Mouse (Mus musculus): ENCODE results near the gene Fam172a.
"Not testable (repeated sequence)": the region's sequence is repeated elsewhere in the genome, so short reads cannot be mapped to it uniquely, and the experiment has no call there.

The Fam172a gene

GRCm38 (mm10) chr13:77701733-77702132, at the start of gene Fam172a:
Gene Fam172a, plus strand, starts transcription at chr13:77702033.
- not testable (repeated sequence) for DNase-seq (ENCODE audit: low spot score in 2 of 2)

- DNase-seq (ENCODE audit: low spot score in 2 of 2), result no peak
Measured at GRCm38 (mm10) chr13:77688651-77689050, 13.2 kb upstream of the Fam172a start.

GRCm38 (mm10) chr13:77708514-77709013, 6.7 kb downstream of the Fam172a start:
- DNase-seq (ENCODE audit: low spot score in 2 of 2), result peak; percentile 89 to 95

GRCm38 (mm10) chr13:77717499-77717898, 15.7 kb downstream of the Fam172a start:
- DNase-seq (ENCODE audit: low spot score in 2 of 2), result no peak

GRCm38 (mm10) chr13:77742822-77743221, 41.0 kb downstream of the Fam172a start:
- no peak for DNase-seq (ENCODE audit: low spot score in 2 of 2)

GRCm38 (mm10) chr13:77777606-77778005, 75.8 kb downstream of the Fam172a start:
- DNase-seq (ENCODE audit: low spot score in 2 of 2), result no peak

GRCm38 (mm10) chr13:77807341-77807740, 105.5 kb downstream of the Fam172a start:
- DNase-seq (ENCODE audit: low spot score in 2 of 2), result not testable (repeated sequence)

GRCm38 (mm10) chr13:77810449-77810848, 108.6 kb downstream of the Fam172a start:
- no peak for DNase-seq (ENCODE audit: low spot score in 2 of 2)

GRCm38 (mm10) chr13:77826138-77826537, 124.3 kb downstream of the Fam172a start:
- DNase-seq (ENCODE audit: low spot score in 2 of 2), result no peak

GRCm38 (mm10) chr13:77843017-77843654, 141.3 kb downstream of the Fam172a start:
- no peak for DNase-seq (ENCODE audit: low spot score in 2 of 2)

- DNase-seq (ENCODE audit: low spot score in 2 of 2), result no peak
Measured at GRCm38 (mm10) chr13:77848868-77849267, 147.0 kb downstream of the Fam172a start.

DNA sequence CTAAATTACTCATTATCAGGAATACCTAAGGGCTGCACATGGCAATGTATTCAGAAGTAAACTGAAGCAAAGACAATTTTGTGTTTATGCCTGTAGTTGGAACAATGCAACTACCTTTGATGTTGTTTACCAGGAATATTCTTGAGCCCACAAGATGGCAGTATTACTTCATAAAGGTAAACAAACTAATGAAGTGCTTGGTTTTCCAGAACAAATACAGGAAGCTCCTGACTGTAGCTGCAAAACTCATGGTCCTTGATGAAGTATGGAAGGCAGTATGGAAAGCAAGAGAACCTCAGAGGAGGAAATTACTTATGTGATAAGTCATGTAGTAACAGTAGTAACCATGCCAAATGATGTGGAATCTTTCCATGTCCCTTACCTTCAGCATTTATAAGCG, 163.0 kb downstream of the Fam172a start:
- DNase-seq (ENCODE audit: low spot score in 2 of 2), result no peak

GRCm38 (mm10) chr13:77868314-77868713, 166.5 kb downstream of the Fam172a start:
- DNase-seq (ENCODE audit: low spot score in 2 of 2), result no peak

DNA sequence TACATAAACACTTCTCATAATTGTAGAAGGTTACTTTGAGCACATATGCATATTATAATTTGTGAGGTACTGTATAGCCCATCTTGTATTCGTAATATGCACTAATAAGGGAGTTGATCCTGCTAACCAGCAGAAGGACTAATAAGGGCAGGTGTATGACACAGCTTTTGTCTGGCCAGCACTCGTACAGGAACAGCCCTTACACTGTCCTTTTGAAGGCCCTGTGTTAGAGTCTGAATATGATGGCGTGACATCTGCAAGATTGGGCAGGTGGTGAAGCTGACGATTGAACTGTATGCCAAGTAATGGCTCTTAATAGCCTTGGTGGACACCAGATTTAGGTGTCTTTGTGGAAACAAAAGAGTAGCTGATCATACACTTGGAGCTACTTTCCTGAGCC, 176.3 kb downstream of the Fam172a start:
- no peak for DNase-seq (ENCODE audit: low spot score in 2 of 2)

- no peak for DNase-seq (ENCODE audit: low spot score in 2 of 2)
Measured at GRCm38 (mm10) chr13:77878545-77878944, 176.7 kb downstream of the Fam172a start.

DNA sequence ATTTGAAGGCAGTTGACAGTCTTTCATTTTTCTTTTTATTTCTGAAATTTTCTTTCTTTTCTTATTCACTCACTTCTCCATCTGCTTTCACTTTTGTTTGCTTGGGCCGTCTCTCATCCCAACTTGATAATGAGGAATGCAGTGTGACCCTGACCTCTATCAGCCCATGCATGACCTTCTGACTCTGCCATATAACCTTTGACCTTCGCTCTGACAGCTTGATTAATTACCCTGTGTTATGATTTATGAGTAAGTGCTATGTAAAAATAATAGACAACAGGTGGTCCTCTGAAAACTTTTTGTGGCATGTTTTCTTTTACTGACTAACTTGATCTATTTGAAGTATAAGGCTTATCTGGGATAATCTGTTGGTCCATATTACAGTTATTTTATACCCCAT, 195.8 kb downstream of the Fam172a start:
- DNase-seq (ENCODE audit: low spot score in 2 of 2), result no peak

DNA sequence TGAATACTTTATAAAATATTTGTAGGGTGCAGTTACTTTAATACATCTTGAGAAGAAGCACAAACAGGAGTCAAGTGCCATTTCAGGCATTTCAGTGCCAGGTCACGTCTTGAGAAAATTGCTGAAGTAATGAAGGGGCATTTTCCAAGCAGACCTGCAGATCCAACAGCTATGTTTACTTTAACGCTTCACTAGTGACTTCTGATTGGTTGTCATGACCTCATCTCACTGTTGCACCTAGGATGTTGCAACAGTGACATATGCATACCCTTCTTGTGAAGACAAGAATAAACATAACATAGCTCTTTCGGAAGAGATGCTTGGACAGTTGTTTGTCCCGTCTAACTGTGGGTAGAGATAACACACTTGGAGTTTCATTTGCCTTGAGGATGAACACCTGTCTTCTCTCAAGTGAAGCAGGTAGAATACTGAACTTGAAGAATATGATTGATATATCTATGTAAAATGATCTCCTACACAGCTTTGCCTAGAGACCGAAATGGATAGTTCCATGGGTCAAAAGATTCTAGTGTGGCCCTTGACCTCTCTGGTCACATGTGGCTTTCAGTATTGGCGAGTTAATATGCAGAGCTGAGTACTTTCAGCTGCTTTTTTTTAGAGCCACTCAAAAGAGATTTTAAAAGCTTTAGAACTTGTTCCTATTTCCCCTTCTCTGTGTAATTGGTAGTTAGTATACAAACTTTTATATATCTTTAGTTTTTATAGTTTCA, 196.4 kb downstream of the Fam172a start:
- no peak for DNase-seq (ENCODE audit: low spot score in 2 of 2)

GRCm38 (mm10) chr13:77899725-77900124, 197.9 kb downstream of the Fam172a start:
- no peak for DNase-seq (ENCODE audit: low spot score in 2 of 2)

- DNase-seq (ENCODE audit: low spot score in 2 of 2), result no peak
Measured at GRCm38 (mm10) chr13:77900843-77901242, 199.0 kb downstream of the Fam172a start.

DNA sequence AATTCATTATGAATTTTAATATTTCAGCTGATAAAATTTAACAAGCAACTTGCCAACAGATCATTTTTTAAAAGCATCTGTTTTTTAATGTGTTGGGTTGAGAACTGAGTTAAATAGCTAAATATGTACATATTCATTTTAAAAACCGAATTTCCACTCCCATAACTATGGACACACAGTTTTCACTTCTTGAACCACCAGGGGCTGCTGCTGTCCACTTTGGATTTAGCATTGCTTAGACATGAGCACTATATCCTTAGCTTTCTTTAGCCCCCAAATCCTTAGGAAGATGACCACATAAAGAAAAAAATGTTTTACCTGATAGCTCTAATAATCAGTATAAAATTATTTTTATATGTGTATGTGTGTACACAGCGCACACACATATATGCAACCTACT, 207.4 kb downstream of the Fam172a start:
- DNase-seq (ENCODE audit: low spot score in 2 of 2), result no peak

DNA sequence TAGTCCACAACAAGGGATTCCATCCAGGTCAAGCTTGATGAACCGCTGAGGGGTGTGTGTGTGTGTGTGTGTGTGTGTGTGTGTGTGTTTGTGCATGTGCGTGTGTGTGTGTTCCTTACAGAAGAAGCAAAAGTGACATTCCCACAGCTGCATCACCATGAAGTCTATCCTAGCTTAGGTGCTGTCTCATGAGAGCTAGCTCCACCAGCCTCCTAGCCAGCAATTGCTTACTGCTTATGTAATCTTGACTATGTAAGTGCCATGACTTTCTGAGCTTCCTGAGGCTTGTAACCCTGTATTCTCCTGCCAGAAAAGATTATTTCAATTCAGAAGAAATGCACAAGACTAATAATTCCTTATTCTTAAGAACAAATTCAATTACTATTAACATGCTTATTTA, 221.0 kb downstream of the Fam172a start:
- DNase-seq (ENCODE audit: low spot score in 2 of 2), result no peak

- DNase-seq (ENCODE audit: low spot score in 2 of 2), result no peak
Measured at GRCm38 (mm10) chr13:77957611-77958010, 255.8 kb downstream of the Fam172a start.
